Mouse (Mus musculus) CH12.LX (cell line): ENCODE data around the gene Grm7. TPM values are rescaled to one million over a fixed set of nuclear protein-coding genes. Genes with fewer than 3 reads are reported as not detected.

Experiments
- DNase-seq: peaks from one replicate; pipeline ENCODE4 v3.0.0-alpha.2; 2013; ENCODE audit errors: extremely low read depth
- H3K27ac ChIP-seq: 2 replicates; pipeline ENCODE4 v1.5.1; 2012; ENCODE audit warnings: low read depth, mild to moderate bottlenecking, control low read depth, moderate library complexity; ENCODE audit not compliant: insufficient read depth
- H3K27me3 ChIP-seq: replicated peaks from 2 replicates; pipeline ENCODE3; 2012; ENCODE audit warnings: inconsistent platforms
- H3K36me3 ChIP-seq, 2 experiments: replicated peaks in 1 of 2; 2 replicates each; pipeline versions ENCODE3 to v1.6.1; 2012; ENCODE audit warnings: inconsistent platforms in 1 of 2, low read length in 1 of 2, mild to moderate bottlenecking in 1 of 2, mixed read lengths in 1 of 2, moderate library complexity in 1 of 2; ENCODE audit not compliant: control insufficient read depth in 1 of 2, insufficient read depth in 1 of 2
- H3K4me1 ChIP-seq, 2 experiments: 2 replicates each; pipeline ENCODE4 v1.6.1; 2012; ENCODE audit warnings: inconsistent platforms in 1 of 2, moderate library complexity in 1 of 2; ENCODE audit not compliant: insufficient read depth in 2 of 2, control insufficient read depth in 1 of 2
- H3K4me2 ChIP-seq: 2 replicates; pipeline ENCODE4 v1.6.1; 2012; ENCODE audit warnings: low read depth, mild to moderate bottlenecking, control low read depth; ENCODE audit not compliant: poor library complexity, insufficient read depth, severe bottlenecking
- H3K4me3 ChIP-seq, 3 experiments: fragments of 150-350 bp in 1 of 3; sonication (generic) in 1 of 3; replicated peaks in 1 of 3; 2 replicates each; pipeline versions ENCODE3 to v1.5.1; 2011 to 2012; ENCODE audit warnings: low read depth in 2 of 3, low read length in 2 of 3, mild to moderate bottlenecking in 2 of 3, moderate library complexity in 2 of 3, control low read depth in 1 of 3, improper control_type of control experiment in 1 of 3, inconsistent platforms in 1 of 3, mixed read lengths in 1 of 3; ENCODE audit not compliant: poor library complexity in 1 of 3
- H3K79me2 ChIP-seq: replicated peaks from 2 replicates; pipeline ENCODE4 v1.6.1; 2012; ENCODE audit warnings: mild to moderate bottlenecking, moderate library complexity; ENCODE audit not compliant: control insufficient read depth, poor library complexity, insufficient read depth, severe bottlenecking; ENCODE audit errors: extremely low read depth
- H3K9ac ChIP-seq: 2 replicates; pipeline ENCODE4 v1.6.1; 2012; ENCODE audit warnings: low read depth, mild to moderate bottlenecking, control low read depth, moderate library complexity; ENCODE audit not compliant: insufficient read depth
- H3K9me3 ChIP-seq: replicated peaks from 2 replicates; pipeline ENCODE3; 2012; ENCODE audit warnings: low read length, inconsistent platforms, mixed read lengths
- CHD1 ChIP-seq: IDR thresholded peaks from 2 replicates; pipeline ENCODE4 v1.6.1; 2012; ENCODE audit warnings: low read depth, low read length, improper control_type of control experiment, inconsistent platforms
- CHD2 ChIP-seq: IDR thresholded peaks from 2 replicates; pipeline ENCODE4 v1.6.1; 2011; ENCODE audit warnings: low read length, improper control_type of control experiment
- E2F4 ChIP-seq: IDR thresholded peaks from 2 replicates; pipeline ENCODE4 v1.6.1; 2011; ENCODE audit warnings: low read depth, low read length, improper control_type of control experiment; ENCODE audit not compliant: insufficient replicate concordance
- EP300 ChIP-seq: IDR thresholded peaks from 2 replicates; pipeline ENCODE4 v1.6.1; 2011; ENCODE audit warnings: low read length, improper control_type of control experiment
- JUN ChIP-seq: IDR thresholded peaks from 2 replicates; pipeline ENCODE4 v1.6.1; 2011; ENCODE audit warnings: low read depth, mild to moderate bottlenecking, low read length, improper control_type of control experiment, moderate library complexity; ENCODE audit not compliant: insufficient read depth
- JUND ChIP-seq: conservative IDR thresholded peaks from 2 replicates; pipeline ENCODE4 v1.6.1; 2011; ENCODE audit warnings: low read depth, low read length, improper control_type of control experiment
- MAX ChIP-seq: IDR thresholded peaks from 2 replicates; pipeline ENCODE4 v1.6.1; 2011; ENCODE audit warnings: low read length, improper control_type of control experiment
- MAZ ChIP-seq: IDR thresholded peaks from 2 replicates; pipeline ENCODE4 v1.6.1; 2012; ENCODE audit warnings: low read depth, mild to moderate bottlenecking, inconsistent platforms, low read length, improper control_type of control experiment, moderate library complexity
- MYC ChIP-seq: IDR thresholded peaks from 2 replicates; pipeline ENCODE4 v1.6.1; 2011; ENCODE audit warnings: low read depth, mild to moderate bottlenecking, improper control_type of control experiment, low read length
- NRF1 ChIP-seq: IDR thresholded peaks from 2 replicates; pipeline ENCODE4 v1.6.1; 2014; ENCODE audit warnings: low read depth, mild to moderate bottlenecking, inconsistent platforms, low read length, improper control_type of control experiment, moderate library complexity
- TCF12 ChIP-seq: IDR thresholded peaks from 2 replicates; pipeline ENCODE4 v1.6.1; 2014; ENCODE audit warnings: low read depth, mild to moderate bottlenecking, inconsistent platforms, low read length, improper control_type of control experiment
- USF2 ChIP-seq: conservative IDR thresholded peaks from 2 replicates; pipeline ENCODE4 v1.6.1; 2011; ENCODE audit warnings: low read depth, low read length, improper control_type of control experiment
- ZC3H11A ChIP-seq: IDR thresholded peaks from 2 replicates; pipeline ENCODE4 v1.6.1; 2012; ENCODE audit warnings: low read depth, mild to moderate bottlenecking, inconsistent platforms, low read length, improper control_type of control experiment
- ZMIZ1 ChIP-seq: IDR thresholded peaks from 2 replicates; pipeline ENCODE4 v1.6.1; 2012; ENCODE audit warnings: low read depth, mild to moderate bottlenecking, inconsistent platforms, low read length, improper control_type of control experiment
- ZNF384 ChIP-seq: IDR thresholded peaks from 2 replicates; pipeline ENCODE4 v1.6.1; 2012; ENCODE audit warnings: low read depth, low read length, improper control_type of control experiment, inconsistent platforms
- dilution Hi-C: fragments of 300-500 bp; cut with MboI; formaldehyde crosslinking; loops from 2 replicates; pipeline ENCODE4 v1.14.3; 2020; ENCODE audit warnings: low sequenced_read_pairs; ENCODE audit not compliant: extremely low pct_unique_long_range_greater_than_20kb, extremely low pct_ligation_motif_present
- in situ Hi-C: fragments of 300-500 bp; cut with MboI; formaldehyde crosslinking; loops from 3 replicates; pipeline ENCODE4 v1.14.3; 2019; ENCODE audit warnings: low sequenced_read_pairs, low pct_ligation_motif_present, low pct_unique_long_range_greater_than_20kb, mixed read lengths
- polyA plus RNA-seq: library from polyadenylated mRNA; unstranded; fragments of >175 nt; gene quantifications from 2 replicates; pipeline ENCODE4 v1.2.1, GENCODE M21; 2012; ENCODE audit warnings: low read depth; ENCODE audit not compliant: insufficient read length
- total RNA-seq, 2 experiments: library from RNA; depleted of rRNA; stranded (reverse); fragments of 300-350 nt in 1 of 2; fragments of >200 nt in 1 of 2; gene quantifications; 2 replicates each; pipeline ENCODE4 v1.2.3; 2012 to 2014

The Grm7 gene
- total and polyA plus RNA-seq, 3 experiments = not detected

DNA sequence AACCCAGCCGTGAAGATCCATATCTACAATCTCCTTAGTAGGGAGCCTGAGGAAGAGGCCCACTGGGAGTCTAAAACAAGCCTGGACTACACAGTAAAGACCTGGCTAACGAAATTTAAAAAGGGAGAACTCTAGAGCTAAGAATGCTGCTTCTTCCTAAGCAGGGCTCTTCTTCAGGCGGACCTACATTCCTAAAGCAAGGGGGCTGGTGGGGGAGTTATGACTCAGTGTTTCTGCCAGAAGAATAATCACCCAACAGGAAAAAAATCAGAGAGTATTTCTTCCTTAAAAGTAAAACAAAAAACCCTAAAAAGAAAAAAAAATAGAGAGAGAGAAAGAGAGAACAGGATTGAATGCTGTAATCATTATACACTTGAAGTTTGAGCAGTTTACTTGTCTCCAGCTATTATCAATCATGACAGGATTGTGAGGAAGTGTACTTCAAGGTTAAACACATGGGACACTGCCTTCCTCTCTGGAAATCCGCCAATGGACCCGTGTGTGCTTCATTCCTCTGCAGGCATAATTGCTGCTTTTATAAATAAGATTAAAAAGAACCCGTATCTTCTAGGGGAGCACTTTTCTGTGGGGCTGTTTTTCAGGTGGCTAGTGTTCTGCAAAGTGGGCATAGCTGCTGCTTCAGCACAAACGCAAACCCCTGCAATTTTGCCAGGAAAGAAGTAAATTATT lies 98.7 kb downstream of the Grm7 start:
- Histone ChIP-seq H3K79me2 (no peaks in the 10 kb centered on the region), H3K36me3 (no peaks in the 10 kb centered on the region), H3K9ac (no peak overlapping the region), H3K27me3 (no peaks in the 10 kb centered on the region), H3K4me2 (no peak overlapping the region), H3K4me3 (no peak overlapping the region), H3K9me3 (peaks cover 15% of the 10 kb centered on the region), H3K4me1 (no peaks in the 10 kb centered on the region), H3K27ac (no peak overlapping the region)
- TF ChIP-seq CHD1 (no peak), EP300 (no peak), E2F4 (no peak), MAZ (no peak), MYC (no peak), USF2 (no peak), NRF1 (no peak), JUN (no peak), JUND (no peak), ZC3H11A (no peak)
- dilution Hi-C loops = no loop called here
- no peak for DNase-seq
- in situ Hi-C loops = no loop called here

DNA sequence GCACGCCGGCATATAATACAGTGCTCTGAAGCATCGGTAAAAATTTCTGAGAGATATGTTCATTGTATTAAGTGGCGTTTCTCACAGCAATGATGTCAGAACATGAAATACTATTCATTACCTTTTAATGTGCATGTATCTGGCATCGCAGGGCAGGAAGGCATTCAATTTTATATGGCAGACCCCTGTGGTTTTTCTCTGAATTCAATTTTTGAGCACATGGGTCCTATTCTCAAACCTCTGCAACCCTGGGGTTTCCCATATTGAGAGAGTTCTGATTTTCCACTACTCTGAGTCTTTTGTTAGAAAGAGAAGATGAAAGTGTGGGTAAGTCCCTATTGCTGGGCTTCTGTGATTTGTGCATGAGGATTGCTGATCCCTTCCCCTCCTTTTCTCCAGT lies 110.5 kb downstream of the Grm7 start:
- peaks cover 23% of the 10 kb centered on the region for H3K9me3 ChIP-seq
- H3K27ac ChIP-seq = no peak overlapping the region
- in situ Hi-C loops (no loop called here), dilution Hi-C loops (no loop called here)
- H3K4me2 ChIP-seq = no peak overlapping the region
- H3K36me3 ChIP-seq = no peaks in the 10 kb centered on the region
- H3K4me1 ChIP-seq = no peaks in the 10 kb centered on the region
- no peaks in the 10 kb centered on the region for H3K27me3 ChIP-seq
- H3K79me2 ChIP-seq = no peaks in the 10 kb centered on the region
- no peak for TF ChIP-seq ZMIZ1
- no peak for TF ChIP-seq ZNF384
- TF ChIP-seq CHD2 = no peak
- no peak for TF ChIP-seq JUN
- TF ChIP-seq TCF12 = no peak
- no peak for TF ChIP-seq MAX
- H3K4me3 ChIP-seq = no peak overlapping the region
- DNase-seq = no peak
- H3K9ac ChIP-seq = no peak overlapping the region
